Mouse (Mus musculus) lung, adult 18-20 months (tissue): ENCODE results near the gene Lyrm1.

Source experiments
- DNase-seq, 2 experiments: peaks; one replicate each; pipeline ENCODE4 v3.0.0; 2022; ENCODE audit warnings: mixed read lengths in 2 of 2

Gene Lyrm1

DNA sequence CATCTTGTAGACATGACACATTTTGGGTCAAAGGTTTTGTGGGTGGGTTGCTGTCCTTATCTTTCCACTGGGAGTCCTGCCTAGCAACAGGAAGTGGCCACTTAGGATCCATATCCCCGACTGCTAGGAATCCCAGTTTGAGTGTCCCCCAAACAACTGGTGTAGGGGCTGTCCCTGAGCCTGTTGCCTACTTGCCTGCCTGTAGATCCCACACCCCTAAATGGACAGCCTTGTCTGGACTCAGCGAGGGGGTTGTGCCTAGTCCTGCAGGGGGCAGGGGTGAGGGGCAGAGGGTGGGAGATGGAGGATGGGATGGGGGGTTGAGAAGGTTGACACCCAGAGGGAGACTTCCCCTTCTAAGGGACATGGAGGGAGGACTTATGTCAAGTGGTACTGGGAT, 73.7 kb downstream of the Lyrm1 start:
- no peak for DNase-seq

DNA sequence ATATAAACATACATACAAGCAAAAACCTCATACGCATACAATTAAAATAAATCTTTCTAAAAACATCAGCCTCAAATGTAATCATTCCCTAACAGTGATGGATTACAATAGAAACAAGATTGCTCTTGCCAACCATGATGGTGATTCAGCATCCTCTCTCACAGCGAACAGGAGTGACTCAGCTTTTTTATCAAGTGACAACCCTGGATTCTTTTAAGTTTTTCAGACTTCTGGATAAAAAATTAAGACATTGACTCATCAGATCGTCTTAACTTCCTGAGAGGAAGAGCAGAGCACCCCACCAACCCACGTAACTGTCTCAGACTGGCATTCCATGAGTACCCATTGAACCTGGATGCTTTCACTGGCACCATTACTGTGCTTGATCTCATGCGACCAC, 78.6 kb downstream of the Lyrm1 start:
- DNase-seq, result no peak

DNA sequence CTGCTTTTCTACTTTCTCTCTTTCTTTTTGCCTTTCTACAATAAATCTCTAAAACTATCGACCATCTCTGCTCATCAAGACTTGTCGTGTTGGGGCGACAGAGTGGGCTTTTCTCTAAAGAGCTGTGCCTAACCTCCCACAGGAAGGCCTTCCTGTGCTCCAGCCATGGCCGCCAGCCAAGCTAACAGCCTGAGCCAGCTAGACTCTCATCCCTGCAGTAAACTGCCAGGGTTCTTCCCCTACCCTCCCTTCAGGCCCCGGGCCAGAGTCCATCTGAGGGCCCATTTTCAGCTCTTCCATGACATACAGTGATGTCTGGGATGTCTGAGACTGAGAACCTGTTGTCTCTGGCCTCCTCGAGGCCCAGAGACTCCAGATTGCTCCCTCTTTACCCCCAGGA, 80.6 kb downstream of the Lyrm1 start:
- DNase-seq, result no peak

DNA sequence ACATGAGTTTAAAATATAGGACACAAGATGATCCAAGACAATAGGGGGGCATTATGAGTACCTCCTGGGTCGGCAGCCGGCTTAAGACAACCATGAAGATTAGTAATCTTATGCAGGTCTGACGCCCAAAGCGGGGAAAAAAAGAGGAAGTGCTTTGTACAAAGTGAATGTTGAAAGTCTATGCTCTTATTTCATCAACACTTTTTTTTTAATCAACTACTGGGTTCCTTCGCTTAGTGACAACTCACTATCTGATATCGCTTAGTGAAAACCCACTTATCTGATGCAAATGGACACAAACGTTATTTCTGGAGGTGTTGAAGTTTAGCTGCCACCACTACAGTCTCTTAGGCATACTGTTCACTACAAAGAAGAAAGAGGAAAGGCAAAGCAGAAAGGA, 81.9 kb downstream of the Lyrm1 start:
- no peak for DNase-seq

DNA sequence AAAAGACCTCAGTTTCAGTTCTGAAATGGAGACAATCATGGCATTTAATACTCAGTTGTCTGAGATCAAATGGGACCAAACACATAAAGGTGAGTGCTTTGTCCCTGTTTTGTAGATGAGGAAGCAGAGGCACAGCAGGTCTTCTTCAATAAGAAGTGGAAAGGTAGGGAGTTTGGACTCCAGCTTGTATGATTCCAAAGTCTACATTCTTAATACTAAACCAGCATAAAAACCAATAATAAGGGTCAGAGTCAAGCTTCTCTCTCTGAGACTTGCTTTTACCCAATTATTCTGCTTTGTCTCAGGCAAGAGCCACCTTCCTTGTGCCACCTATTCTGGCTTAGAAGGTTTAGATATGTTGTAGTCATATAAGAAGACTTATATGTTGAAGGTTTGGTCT, 82.9 kb downstream of the Lyrm1 start:
- DNase-seq, result no peak

DNA sequence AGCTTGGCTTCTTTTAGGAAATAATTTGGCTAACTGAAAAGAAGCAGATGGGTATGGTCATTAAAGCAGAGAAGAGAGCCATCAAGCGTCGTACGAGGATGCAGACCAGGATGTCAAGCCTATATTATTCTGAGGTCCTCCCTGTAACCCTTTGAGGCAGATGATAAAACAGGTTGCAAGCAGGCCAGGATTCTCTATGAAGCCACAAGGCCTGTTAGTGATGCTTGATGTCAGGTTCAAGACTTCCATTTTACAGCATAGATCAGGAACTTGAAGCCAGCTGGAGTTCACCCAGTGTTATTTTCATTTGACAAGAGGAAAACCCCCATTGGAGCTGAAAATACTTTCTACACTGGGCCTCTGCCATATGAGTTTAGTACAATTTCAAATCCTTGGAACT, 84.5 kb downstream of the Lyrm1 start:
- DNase-seq, result no peak

DNA sequence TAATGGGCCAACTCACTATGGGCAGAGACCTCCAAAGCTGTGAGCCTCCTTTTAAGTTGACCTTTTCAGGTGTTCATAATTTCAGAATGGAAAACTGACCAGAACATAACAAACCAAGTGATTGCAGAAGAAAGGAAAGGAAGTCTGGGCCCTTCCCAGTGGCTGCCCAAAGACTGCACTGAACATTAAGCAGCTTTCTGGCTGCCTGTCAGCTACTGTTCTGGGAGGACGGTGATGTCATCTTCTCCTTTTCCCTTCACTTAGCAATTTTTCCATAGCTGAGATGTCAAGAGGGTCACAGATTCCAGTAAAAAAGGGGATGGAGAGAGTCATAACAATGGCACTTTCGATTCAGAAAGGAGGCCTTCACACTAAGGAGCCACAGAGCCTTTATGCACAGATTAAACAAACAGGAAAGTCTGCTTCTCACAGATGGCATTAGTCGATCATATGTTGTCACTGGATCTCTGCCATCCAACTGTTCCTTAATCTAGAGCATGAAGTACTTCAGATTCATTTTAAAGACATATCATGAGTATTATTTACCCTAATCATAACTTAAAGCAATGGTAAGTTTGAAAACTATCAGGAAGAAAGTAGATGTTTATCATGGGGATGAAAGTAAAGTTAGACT, 89.7 kb downstream of the Lyrm1 start:
- no peak for DNase-seq

DNA sequence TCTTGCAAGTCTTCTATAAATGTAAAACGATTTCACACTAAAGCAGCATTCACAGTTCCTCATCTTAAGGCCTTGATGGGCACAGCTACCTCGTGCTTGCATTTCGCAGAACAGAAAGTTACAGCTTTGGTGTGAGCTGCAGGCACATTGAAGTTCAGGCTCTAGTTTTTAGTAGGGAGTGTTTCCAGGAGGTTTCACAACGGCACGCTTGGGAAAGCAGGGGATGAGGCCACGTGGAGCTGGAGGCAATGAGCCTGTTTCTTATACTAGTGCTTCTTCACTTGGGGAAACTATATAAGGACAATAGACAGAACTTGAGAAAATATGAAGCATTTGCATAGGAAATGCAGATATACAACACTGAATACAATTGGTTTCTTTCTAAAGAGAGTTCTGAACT, 101.4 kb downstream of the Lyrm1 start:
- no peak for DNase-seq
